Mouse (Mus musculus): ENCODE measurements around the gene Olfr297.

Olfr297 gene

DNA sequence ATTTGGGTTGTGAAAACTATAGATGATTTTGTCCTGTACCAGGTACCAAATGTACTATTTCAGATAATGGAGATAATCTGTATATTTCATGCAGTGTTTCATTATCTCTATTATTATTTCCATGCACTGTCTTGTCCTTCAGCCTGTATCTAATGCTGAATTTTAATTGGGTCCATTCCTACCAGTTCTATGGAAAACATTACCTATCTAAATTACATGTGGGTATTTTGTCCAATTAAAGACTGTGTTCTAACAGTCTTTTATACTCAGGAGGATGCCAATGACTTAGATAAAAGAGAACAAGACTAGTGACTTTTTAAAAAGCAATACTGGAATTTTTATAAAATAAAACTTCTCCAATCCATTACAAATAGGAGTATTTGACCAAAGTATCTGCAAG is at the start of gene Olfr297:
TSS of gene Olfr297 (plus strand) at position 301 of the 400 bp plus-strand sequence.
- no peak for DNase-seq

DNA sequence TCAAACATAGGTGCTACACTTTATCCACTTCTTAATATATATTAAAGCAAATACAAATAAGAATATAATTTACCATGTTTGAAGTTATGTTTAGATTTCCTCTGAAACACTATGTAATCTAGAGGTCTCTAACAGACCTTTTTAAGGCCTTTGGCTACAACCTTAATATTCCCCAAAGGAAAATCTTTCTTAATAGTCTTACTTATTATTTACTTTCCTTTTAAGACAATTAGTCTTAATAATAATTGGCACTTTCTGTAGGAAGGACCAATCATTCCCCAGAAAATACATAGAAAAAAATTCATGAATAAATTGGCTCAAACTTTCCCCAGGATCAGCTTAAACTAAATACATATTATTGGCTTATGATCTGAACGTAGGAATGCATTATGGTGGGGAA is 27.4 kb upstream of the Olfr297 start, which contains the start of gene Olfr298:
TSS of gene Olfr298 (minus strand) at position 101 of the 400 bp plus-strand sequence.
- no peak for DNase-seq

All from cerebellum, adult 11 months (tissue).